Mouse (Mus musculus) testis, adult 2 months (tissue): Measurements from ENCODE around the gene Isl2.

Experiments used
- CTCF ChIP-seq: fragments of 200-500 bp; IDR thresholded peaks from 2 replicates; pipeline ENCODE4 v1.5.1; 2012; ENCODE audit warnings: low read depth, mild to moderate bottlenecking, inconsistent platforms, low read length, moderate library complexity; ENCODE audit not compliant: control insufficient read depth, insufficient read depth, insufficient replicate concordance
- POLR2A ChIP-seq: fragments of 200-500 bp; IDR thresholded peaks from 2 replicates; pipeline ENCODE4 v1.6.1; 2012; ENCODE audit warnings: low read depth, mild to moderate bottlenecking, inconsistent platforms, low read length, moderate library complexity; ENCODE audit not compliant: control insufficient read depth

- TF ChIP-seq CTCF (no peak), POLR2A (no peak)
Observed at GRCm38 (mm10) chr9:55571071-55571470, 32.6 kb downstream of the Isl2 start.
